9 mouse cellular contexts compared by ENCODE assay signal in the genomic region with DNA sequence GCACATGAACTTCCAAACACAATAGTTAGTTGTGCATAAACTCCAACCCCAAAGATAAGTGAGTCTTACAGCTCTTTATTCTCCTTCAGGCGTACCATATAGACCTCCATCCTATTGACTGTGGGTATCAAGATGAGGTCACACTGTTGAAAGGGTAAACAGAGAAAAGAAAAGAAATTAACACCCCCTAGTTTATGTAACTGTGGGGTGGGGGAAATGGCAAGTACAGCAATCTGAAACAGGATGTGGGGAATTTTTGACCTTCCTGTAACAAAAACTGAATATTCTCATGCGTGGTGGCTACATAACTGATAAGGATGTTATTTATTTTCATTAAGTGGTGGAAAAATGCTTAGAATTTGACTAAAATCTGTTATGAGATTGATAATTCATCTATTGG. TPM values are rescaled to one million over a fixed set of nuclear protein-coding genes. Genes with fewer than 3 reads are reported as not detected.
DNase-seq lines count a peak whose midpoint lies in the region; ATAC-seq and TF ChIP-seq lines count a peak whose summit lies in the region.
"Had no signal": no experiment of that assay in that cellular context is flagged by ENCODE, and none has a peak within 500 bp of the region (broad histone marks: within the 10 kb centered on the region; RNA-seq: fewer than 3 reads in every experiment).

No protein-coding gene starts in this region.

- peak overlapping the region; percentile 77 for H3K4me2 ChIP-seq in heart, embryonic 15.5 days
- H3K4me2 ChIP-seq in embryonic facial prominence, embryonic 14.5 days (ENCODE audit: low read depth, low read length) = peak overlapping the region; percentile 61

- H3K4me1 ChIP-seq in heart, embryonic 15.5 days (replicated peaks) = peaks cover 14% of the 10 kb centered on the region
- H3K4me1 ChIP-seq in embryonic facial prominence, embryonic 14.5 days (ENCODE audit: control insufficient read depth, insufficient read depth, low read length) = peaks cover 8% of the 10 kb centered on the region; the same call in 1 of the 2 replicates
- H3K4me1 ChIP-seq in thymus, adult 2 months (replicated peaks; ENCODE audit: control insufficient read depth, insufficient read depth, low read length) = peaks cover 2% of the 10 kb centered on the region

- peak overlapping the region; percentile 70; the same call in 1 of the 2 replicates for H3K4me3 ChIP-seq in heart, embryonic 15.5 days
- H3K4me3 ChIP-seq in embryonic facial prominence, embryonic 14.5 days (ENCODE audit: low read depth, low read length) = peak overlapping the region; percentile 74
- H3K4me3 ChIP-seq in macrophage (ENCODE audit: inconsistent target) = peak overlapping the region; percentile 79
- no peak overlapping the region for H3K4me3 ChIP-seq in thymus, adult 2 months (ENCODE audit: control insufficient read depth, insufficient read depth, low read length)

- ATAC-seq in heart, embryonic 15.5 days (replicated peaks; ENCODE audit: insufficient number of reproducible peaks, insufficient read depth, low FRiP score, low read depth) = no peak
- no peak for ATAC-seq in embryonic facial prominence, embryonic 14.5 days (ENCODE audit: low read depth)

- no peak for TF ChIP-seq CTCF in thymus, adult 2 months (IDR thresholded peaks at IDR 0.05; ENCODE audit: borderline replicate concordance, control insufficient read depth, extremely low read depth, insufficient read depth, low read length, poor library complexity)

- no peak overlapping the region for H3K9ac ChIP-seq in heart, embryonic 15.5 days
- no peak overlapping the region for H3K9ac ChIP-seq in embryonic facial prominence, embryonic 14.5 days (ENCODE audit: low read depth, low read length)

- H3K27me3 ChIP-seq in heart, embryonic 15.5 days = no peaks in the 10 kb centered on the region
- H3K27me3 ChIP-seq in embryonic facial prominence, embryonic 14.5 days (replicated peaks; ENCODE audit: control insufficient read depth, insufficient read depth, low read length) = no peaks in the 10 kb centered on the region
- H3K27me3 ChIP-seq in thymus, adult 2 months (ENCODE audit: control insufficient read depth, insufficient read depth, low read length) = no peaks in the 10 kb centered on the region

- 62% methylated on average over 2 of the region's 2 CpGs for WGBS in heart, embryonic 15.5 days
- 82% methylated on average over 2 of the region's 2 CpGs for WGBS in embryonic facial prominence, embryonic 14.5 days
- 12% methylated on average over 1 of the region's 2 CpGs for WGBS in macrophage (ENCODE audit: missing documents)
- WGBS in thymus, adult 2 months = 31% methylated on average over 2 of the region's 2 CpGs

- H3K79me2 ChIP-seq in macrophage (ENCODE audit: inconsistent target) = peaks cover 50% of the 10 kb centered on the region

- H3K36me3 ChIP-seq in heart, embryonic 15.5 days = no peaks in the 10 kb centered on the region
- no peaks in the 10 kb centered on the region for H3K36me3 ChIP-seq in embryonic facial prominence, embryonic 14.5 days (ENCODE audit: control insufficient read depth, insufficient read depth, low read length)
- no peaks in the 10 kb centered on the region for H3K36me3 ChIP-seq in macrophage (ENCODE audit: inconsistent target)
- no peaks in the 10 kb centered on the region for H3K36me3 ChIP-seq in thymus, adult 2 months (ENCODE audit: control insufficient read depth, insufficient read depth, low read length)

- TF ChIP-seq POLR2A in thymus, adult 2 months (IDR thresholded peaks at IDR 0.05; ENCODE audit: control insufficient read depth, extremely low read depth, insufficient read depth, low read length, poor library complexity) = no peak

- H3K27ac ChIP-seq in heart, embryonic 15.5 days = no peak overlapping the region
- H3K27ac ChIP-seq in embryonic facial prominence, embryonic 14.5 days (replicated peaks; ENCODE audit: low read depth, low read length) = no peak overlapping the region
- no peak overlapping the region for H3K27ac ChIP-seq in macrophage
- H3K27ac ChIP-seq in thymus, adult 2 months (ENCODE audit: control insufficient read depth, insufficient read depth, low read length) = no peak overlapping the region

- no peak for DNase-seq in heart, adult 9 months (ENCODE audit: low spot score in 2 of 2)
- DNase-seq in A20 (ENCODE audit: low read depth, low spot score) = peak; percentile 27
- DNase-seq in embryonic facial prominence, embryonic 14.5 days (ENCODE audit: low spot score) = no peak
- DNase-seq in layer of hippocampus, adult 9-10 months (ENCODE audit: low spot score) = no peak
- DNase-seq in right cerebral cortex, postnatal 25 days = no peak
- DNase-seq in thymus, adult 2 months = no peak
- DNase-seq: layer of hippocampus, adult 9-11 months had no signal

- no peaks in the 10 kb centered on the region for H3K9me3 ChIP-seq in heart, embryonic 15.5 days (replicated peaks)
- no peaks in the 10 kb centered on the region for H3K9me3 ChIP-seq in embryonic facial prominence, embryonic 14.5 days (ENCODE audit: control insufficient read depth, low read length)

RNA-seq across cellular contexts. Expression of gene Commd8, which starts 36.5 kb away (rescaled TPM):
- polyA plus RNA-seq in heart, embryonic 15.5 days (2015; fragmentation: Nextera tagmentation; extraction: Ambion mirVana) = 87.3 and 98.1 TPM in 2 replicates
- polyA plus RNA-seq in embryonic facial prominence, embryonic 14.5 days (2014; fragmentation: Nextera tagmentation; extraction: Ambion mirVana) = 106 and 128 TPM in 2 replicates
- total RNA-seq in macrophage (2018; cell fraction: chromatin; rRNA removed) = 10 to 100 TPM; 16.9 to 62.7 (median 34.1) TPM
- 100 to 1,000 TPM in 12 of 26 experiments, 10 to 100 TPM in 14; 59.2 to 118 (median 98.0) TPM for total RNA-seq in macrophage (2018; cell fraction: cytosol; rRNA removed)
- total RNA-seq in macrophage (2018; cell fraction: nucleus; rRNA removed) = 10 to 100 TPM; 24.0 to 62.5 (median 41.5) TPM
- polyA plus RNA-seq in macrophage (2018) = 80.1 to 106 TPM (median 93.1 TPM) in 3 replicates
- 7.0 and 7.9 TPM in 2 replicates for polyA plus RNA-seq in thymus, adult 2 months (2012; rRNA removed)
